Mouse (Mus musculus) kidney, adult 2 months (tissue): ENCODE results near the gene Tmem74b.

Experiments
- CTCF ChIP-seq: fragments of 200-500 bp; conservative IDR thresholded peaks from 2 replicates; pipeline ENCODE4 v1.5.1; 2011; ENCODE audit warnings: low read depth, mild to moderate bottlenecking, control low read depth, low read length, moderate library complexity, mixed read lengths; ENCODE audit not compliant: insufficient read depth, insufficient read length
- POLR2A ChIP-seq: fragments of 200-500 bp; IDR thresholded peaks from one replicate; pipeline ENCODE4 v1.6.1; 2011; ENCODE audit warnings: low read depth, low read length, control low read depth

DNA sequence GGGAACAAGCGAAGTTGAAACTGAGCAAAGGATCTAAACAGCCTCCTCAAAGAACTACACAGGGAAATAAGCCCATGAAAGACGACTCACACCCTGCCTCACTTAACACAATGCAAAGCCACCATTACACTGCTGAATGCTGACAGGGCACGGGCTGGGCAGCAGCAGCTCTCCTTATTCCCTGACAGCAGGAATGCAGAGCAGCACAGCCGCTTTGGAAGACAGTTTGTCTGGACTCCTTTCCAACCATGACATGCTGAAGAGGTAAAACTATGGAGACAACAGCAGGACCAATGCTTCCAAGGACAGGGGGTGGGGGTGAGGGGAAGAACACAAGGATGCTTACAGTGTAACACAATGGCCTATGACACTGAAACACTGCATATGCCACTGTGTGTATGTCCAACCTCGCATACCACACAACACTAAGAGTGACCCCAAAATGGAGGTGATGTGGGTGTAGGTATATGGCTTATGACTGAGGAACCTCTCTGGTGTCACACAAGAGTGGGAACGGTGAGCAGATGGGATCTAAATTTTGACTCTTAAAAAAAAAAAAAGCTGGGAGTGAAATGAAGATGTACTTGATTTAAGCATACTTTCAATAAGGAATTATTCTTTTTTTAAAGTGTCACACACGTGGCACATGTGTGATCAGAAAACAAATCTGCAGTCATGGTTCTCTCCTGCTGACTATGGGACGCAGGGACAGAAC, 31.5 kb downstream of the Tmem74b start:
- TF ChIP-seq CTCF = no peak
- TF ChIP-seq POLR2A = no peak
